Mouse (Mus musculus): ENCODE measurements around the gene Lrrc17. TPM values are rescaled to one million over a fixed set of nuclear protein-coding genes. Genes with fewer than 3 reads are reported as not detected.
A peak's percentile ranks its signal among the peaks of the same experiment; 100 is the strongest.

Lrrc17 gene
- polyA plus RNA-seq (2012; rRNA removed) = 0.43 and 0.93 TPM in 2 replicates
- polyA plus RNA-seq (2014; fragmentation: Nextera tagmentation; extraction: Ambion mirVana) = 0.85 and 1.1 TPM in 2 replicates

DNA sequence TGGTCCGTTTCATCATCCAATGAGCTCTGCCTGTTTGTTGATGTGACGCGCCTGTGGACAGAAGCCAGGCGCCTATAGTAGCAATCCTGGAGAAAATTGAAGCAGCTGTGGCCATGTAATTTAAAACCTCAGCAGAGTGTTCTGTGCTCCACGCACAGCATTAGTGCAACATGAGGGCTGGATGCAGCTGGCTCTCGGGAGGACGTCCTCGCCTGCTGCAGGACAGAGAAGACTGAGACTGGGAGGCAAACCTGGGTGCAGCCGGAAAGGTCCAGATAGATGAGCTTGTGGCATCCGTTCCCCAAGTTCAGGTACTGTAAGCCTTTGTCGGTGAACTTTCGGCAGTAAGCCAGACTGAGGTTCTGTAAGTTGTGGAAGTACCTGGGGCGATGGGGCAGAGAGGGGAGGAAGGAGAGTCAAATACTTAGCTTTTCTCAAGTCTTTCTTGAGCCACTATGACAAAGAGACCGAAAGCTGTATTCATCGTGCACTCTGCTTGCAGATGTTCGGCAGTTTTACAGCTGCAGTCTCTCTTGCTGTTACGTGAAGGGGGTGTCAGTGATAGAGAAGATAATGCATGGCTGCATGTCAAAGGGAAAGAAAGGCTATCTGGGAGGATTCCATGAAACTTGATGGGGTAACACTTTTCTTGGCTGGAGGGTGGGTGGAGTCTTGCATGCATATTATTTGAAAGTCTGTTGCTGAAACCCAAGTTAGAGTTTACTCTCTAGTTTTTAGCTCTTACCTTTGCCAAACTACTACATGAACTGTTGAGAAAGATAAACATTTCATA lies at the start of gene Lrrc17:
Lrrc17 (plus strand) TSS at position 151 of the 793 bp plus-strand sequence.
- TF ChIP-seq CTCF (IDR thresholded peaks at IDR 0.05; ENCODE audit: low read depth) (no peak), EP300 (IDR thresholded peaks at IDR 0.05; ENCODE audit: low read depth) (no peak)
- Histone ChIP-seq H3K9ac (replicated peaks) (no peak within 1 kb of the TSS), H3K27ac (no peak within 1 kb of the TSS), H3K4me2 (ENCODE audit: low read depth) (no peak within 1 kb of the TSS), H3K9me3 (ENCODE audit: control insufficient read depth, low read length) (no peaks in the 10 kb centered on the region), H3K36me3 (replicated peaks; ENCODE audit: control insufficient read depth, insufficient read depth, low read depth) (no peaks in the 10 kb centered on the region), H3K27me3 (ENCODE audit: control insufficient read depth, insufficient read depth, low read length) (no peaks in the 10 kb centered on the region), H3K4me1 (replicated peaks; ENCODE audit: control insufficient read depth in 2 of 2, insufficient read depth in 2 of 2, low read length in 1 of 2) (no peaks in the 10 kb centered on the region), H3K4me3 (ENCODE audit: insufficient read depth in 1 of 2, low read depth in 2 of 2, low read length in 2 of 2) (peak within 1 kb of the TSS in 1 of 2 experiments; percentile 36; a peak in 1 of 4 replicates)
- no peak for DNase-seq (ENCODE audit: low read depth in 3 of 3, low spot score in 3 of 3)
- no peak for ATAC-seq (ENCODE audit: insufficient read depth)
- 54% methylated on average over 17 of the region's 17 CpGs for WGBS (ENCODE audit: insufficient replicate concordance)

DNA sequence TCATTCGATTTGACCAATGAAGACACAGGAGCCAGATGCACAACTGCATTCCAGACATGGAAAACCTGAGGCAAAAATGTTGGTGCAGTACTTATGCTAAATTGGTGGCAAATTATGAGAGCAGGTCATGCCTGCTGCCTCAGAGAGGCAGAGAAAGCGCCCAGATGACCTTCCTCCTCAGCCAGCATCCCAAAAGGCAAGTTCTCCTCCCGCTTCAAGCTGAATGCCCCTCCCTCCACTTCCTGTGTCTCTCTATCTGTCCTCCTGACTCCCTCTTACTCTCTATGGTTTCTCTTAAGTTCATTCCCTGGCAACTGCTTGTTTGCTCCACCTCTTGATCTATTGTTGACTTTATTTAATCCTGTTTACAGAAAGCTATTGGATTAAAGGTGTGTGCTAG lies 48.6 kb upstream of the Lrrc17 start:
- Histone ChIP-seq H3K9me3 (ENCODE audit: control insufficient read depth, low read length) (no peaks in the 10 kb centered on the region), H3K4me1 (replicated peaks; ENCODE audit: control insufficient read depth in 2 of 2, insufficient read depth in 2 of 2, low read length in 1 of 2) (no peaks in the 10 kb centered on the region), H3K27ac (no peak overlapping the region), H3K9ac (replicated peaks) (no peak overlapping the region), H3K36me3 (replicated peaks; ENCODE audit: control insufficient read depth, insufficient read depth, low read depth) (no peaks in the 10 kb centered on the region), H3K27me3 (ENCODE audit: control insufficient read depth, insufficient read depth, low read length) (no peaks in the 10 kb centered on the region), H3K4me2 (ENCODE audit: low read depth) (no peak overlapping the region), H3K4me3 (ENCODE audit: insufficient read depth in 1 of 2, low read depth in 2 of 2, low read length in 2 of 2) (no peak overlapping the region)
- ATAC-seq (ENCODE audit: insufficient read depth) = no peak
- WGBS (ENCODE audit: insufficient replicate concordance) = 23% methylated on average over 3 of the region's 3 CpGs
- no peak for DNase-seq (ENCODE audit: low read depth in 3 of 3, low spot score in 3 of 3)
- no peak for TF ChIP-seq CTCF (IDR thresholded peaks at IDR 0.05; ENCODE audit: low read depth)
- no peak for TF ChIP-seq EP300 (IDR thresholded peaks at IDR 0.05; ENCODE audit: low read depth)

DNA sequence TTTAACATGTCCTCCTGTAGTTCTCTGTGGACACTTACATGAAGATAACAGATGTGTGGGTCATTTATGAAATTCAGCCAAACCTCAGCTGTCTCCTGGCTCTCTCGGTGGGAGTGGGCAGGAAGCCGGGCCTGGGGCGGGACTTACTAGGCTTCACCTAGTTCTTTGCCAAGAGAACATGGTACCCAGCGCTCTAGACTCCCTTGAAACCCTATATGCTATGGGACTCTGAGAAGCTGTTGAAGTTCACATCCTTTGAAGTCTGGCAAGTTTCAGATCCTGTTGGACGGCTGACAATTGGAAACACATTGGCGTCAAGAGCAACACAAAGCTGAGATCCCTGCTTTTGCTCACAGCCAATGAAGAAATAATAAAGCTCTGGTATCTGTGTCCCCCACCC lies 47.0 kb upstream of the Lrrc17 start:
- H3K4me2 ChIP-seq (ENCODE audit: low read depth) = no peak overlapping the region
- 65% methylated on average over 6 of the region's 6 CpGs for WGBS (ENCODE audit: insufficient replicate concordance)
- H3K27ac ChIP-seq = no peak overlapping the region
- no peak overlapping the region for H3K9ac ChIP-seq (replicated peaks)
- H3K36me3 ChIP-seq (replicated peaks; ENCODE audit: control insufficient read depth, insufficient read depth, low read depth) = no peaks in the 10 kb centered on the region
- no peak for ATAC-seq (ENCODE audit: insufficient read depth)
- H3K4me3 ChIP-seq (ENCODE audit: insufficient read depth in 1 of 2, low read depth in 2 of 2, low read length in 2 of 2) = no peak overlapping the region
- no peaks in the 10 kb centered on the region for H3K9me3 ChIP-seq (ENCODE audit: control insufficient read depth, low read length)
- no peaks in the 10 kb centered on the region for H3K27me3 ChIP-seq (ENCODE audit: control insufficient read depth, insufficient read depth, low read length)
- TF ChIP-seq CTCF (IDR thresholded peaks at IDR 0.05; ENCODE audit: low read depth) = no peak
- TF ChIP-seq EP300 (IDR thresholded peaks at IDR 0.05; ENCODE audit: low read depth) = no peak
- DNase-seq (ENCODE audit: low read depth in 3 of 3, low spot score in 3 of 3) = no peak
- no peaks in the 10 kb centered on the region for H3K4me1 ChIP-seq (replicated peaks; ENCODE audit: control insufficient read depth in 2 of 2, insufficient read depth in 2 of 2, low read length in 1 of 2)

DNA sequence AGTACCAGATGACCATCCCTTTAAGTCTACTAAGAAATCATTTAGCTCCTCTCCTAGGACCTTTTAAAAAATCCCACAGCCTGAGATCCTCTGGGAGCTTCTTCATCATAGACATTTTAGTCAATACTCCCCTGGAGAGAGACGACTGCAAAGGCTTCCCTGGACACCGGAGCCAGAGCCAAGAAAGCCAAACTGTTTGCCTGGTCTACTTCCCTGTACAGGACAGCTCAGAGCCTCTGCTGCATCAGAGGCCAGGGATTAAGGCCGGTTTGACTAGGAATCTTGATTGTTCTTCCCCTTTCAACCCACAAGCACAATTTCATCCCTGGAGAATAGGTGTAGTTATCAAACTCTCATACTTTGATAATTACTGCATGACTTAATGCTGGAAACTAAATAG lies 46.5 kb upstream of the Lrrc17 start:
- no peaks in the 10 kb centered on the region for H3K27me3 ChIP-seq (ENCODE audit: control insufficient read depth, insufficient read depth, low read length)
- ATAC-seq (ENCODE audit: insufficient read depth) = no peak
- H3K4me1 ChIP-seq (replicated peaks; ENCODE audit: control insufficient read depth in 2 of 2, insufficient read depth in 2 of 2, low read length in 1 of 2) = no peaks in the 10 kb centered on the region
- H3K9ac ChIP-seq (replicated peaks) = no peak overlapping the region
- no peaks in the 10 kb centered on the region for H3K36me3 ChIP-seq (replicated peaks; ENCODE audit: control insufficient read depth, insufficient read depth, low read depth)
- H3K4me2 ChIP-seq (ENCODE audit: low read depth) = no peak overlapping the region
- H3K9me3 ChIP-seq (ENCODE audit: control insufficient read depth, low read length) = no peaks in the 10 kb centered on the region
- no peak for DNase-seq (ENCODE audit: low read depth in 3 of 3, low spot score in 3 of 3)
- no peak overlapping the region for H3K27ac ChIP-seq
- TF ChIP-seq EP300 (IDR thresholded peaks at IDR 0.05; ENCODE audit: low read depth) (no peak), CTCF (IDR thresholded peaks at IDR 0.05; ENCODE audit: low read depth) (no peak)
- 51% methylated on average over 3 of the region's 3 CpGs for WGBS (ENCODE audit: insufficient replicate concordance)
- no peak overlapping the region for H3K4me3 ChIP-seq (ENCODE audit: insufficient read depth in 1 of 2, low read depth in 2 of 2, low read length in 2 of 2)

DNA sequence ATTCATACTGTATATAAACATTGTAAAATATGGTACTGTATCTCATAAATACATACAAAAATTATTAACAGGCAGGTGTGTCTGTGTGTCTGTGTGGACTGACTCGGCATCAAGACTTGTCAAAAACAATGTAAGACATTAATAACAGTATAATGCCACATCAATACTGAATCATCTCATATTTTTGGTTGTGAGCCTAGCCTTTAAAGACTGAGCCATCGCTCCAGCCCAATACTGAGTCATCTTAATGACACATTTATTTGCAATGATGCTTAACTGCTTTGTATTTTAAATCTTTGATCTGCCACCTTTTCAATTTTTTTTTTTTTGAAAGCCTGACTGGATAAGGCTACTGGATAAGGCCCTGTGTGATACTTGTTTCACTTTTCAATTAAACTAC lies 44.9 kb upstream of the Lrrc17 start:
- H3K4me3 ChIP-seq (ENCODE audit: insufficient read depth in 1 of 2, low read depth in 2 of 2, low read length in 2 of 2) = no peak overlapping the region
- no peaks in the 10 kb centered on the region for H3K36me3 ChIP-seq (replicated peaks; ENCODE audit: control insufficient read depth, insufficient read depth, low read depth)
- ATAC-seq (ENCODE audit: insufficient read depth) = no peak
- H3K4me2 ChIP-seq (ENCODE audit: low read depth) = no peak overlapping the region
- H3K9me3 ChIP-seq (ENCODE audit: control insufficient read depth, low read length) = no peaks in the 10 kb centered on the region
- no peak for DNase-seq (ENCODE audit: low read depth in 3 of 3, low spot score in 3 of 3)
- no peak overlapping the region for H3K9ac ChIP-seq (replicated peaks)
- H3K4me1 ChIP-seq (replicated peaks; ENCODE audit: control insufficient read depth in 2 of 2, insufficient read depth in 2 of 2, low read length in 1 of 2) = no peaks in the 10 kb centered on the region
- no peak overlapping the region for H3K27ac ChIP-seq
- 71% methylated on average over 2 of the region's 2 CpGs for WGBS (ENCODE audit: insufficient replicate concordance)
- H3K27me3 ChIP-seq (ENCODE audit: control insufficient read depth, insufficient read depth, low read length) = no peaks in the 10 kb centered on the region
- TF ChIP-seq EP300 (IDR thresholded peaks at IDR 0.05; ENCODE audit: low read depth) = no peak
- TF ChIP-seq CTCF (IDR thresholded peaks at IDR 0.05; ENCODE audit: low read depth) = no peak
